In the genomic region with DNA sequence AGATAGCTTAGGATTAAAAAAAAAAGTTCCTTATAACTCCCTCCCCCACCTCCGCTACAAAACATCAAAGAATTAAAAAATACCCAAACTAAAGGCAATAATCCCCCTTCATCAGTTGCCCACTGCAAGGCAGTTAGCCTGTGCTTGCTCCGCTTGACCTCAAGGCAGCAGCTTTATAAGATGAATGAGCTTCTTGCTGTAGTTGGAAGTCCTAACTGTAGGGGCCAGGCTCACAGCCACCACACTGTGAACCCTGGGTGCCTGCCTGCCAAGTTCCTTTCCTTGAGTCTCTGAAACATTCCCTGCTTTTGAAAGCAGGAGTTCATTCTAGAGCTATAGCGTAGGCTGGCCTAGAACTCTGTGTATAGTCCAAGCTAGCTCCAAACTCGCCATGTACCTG, we compare ENCODE assay signal across 22 mouse cellular contexts.
DNase-seq lines count a peak whose midpoint lies in the region; ATAC-seq and TF ChIP-seq lines count a peak whose summit lies in the region.
"Had no signal": no experiment of that assay in that cellular context is flagged by ENCODE, and none has a peak within 500 bp of the region (broad histone marks: within the 10 kb centered on the region; RNA-seq: fewer than 3 reads in every experiment).

No protein-coding gene starts in this region.

- no peaks in the 10 kb centered on the region for H3K9me3 ChIP-seq in ES-E14 (ENCODE audit: control insufficient read depth, insufficient read depth, low read depth, low read length)
- H3K9me3 ChIP-seq in midbrain, embryonic 14.5 days (ENCODE audit: control insufficient read depth, low read length) = no peaks in the 10 kb centered on the region
- H3K9me3 ChIP-seq: embryonic facial prominence, embryonic 10.5 days; forebrain, embryonic 15.5 days; hindbrain, embryonic 13.5 days; limb, embryonic 12.5 days; liver, embryonic 13.5 days; neural tube, embryonic 15.5 days had no signal

- 95% methylated on average over 4 of the region's 4 CpGs for WGBS in midbrain, embryonic 14.5 days

- peak overlapping the region; percentile 35; the same call in 1 of the 2 replicates for H3K9ac ChIP-seq in ES-E14 (ENCODE audit: insufficient read depth, low read depth, low read length, poor library complexity, severe bottlenecking)
- H3K9ac ChIP-seq in midbrain, embryonic 14.5 days (replicated peaks; ENCODE audit: low read length) = no peak overlapping the region
- H3K9ac ChIP-seq: forebrain, embryonic 15.5 days; hindbrain, embryonic 13.5 days; limb, embryonic 12.5 days; liver, embryonic 13.5 days; lung, embryonic 14.5 days; neural tube, embryonic 15.5 days had no signal

- in situ Hi-C loops in ES-E14 (cut with MboI; ENCODE audit: low sequenced_read_pairs in 2 of 2, unreplicated experiment in 2 of 2) = no loop called here

- ATAC-seq in midbrain, embryonic 14.5 days (ENCODE audit: low FRiP score, low TSS enrichment) = no peak
- ATAC-seq: forebrain, embryonic 15.5 days had no signal

- no peak overlapping the region for H3K4me2 ChIP-seq in midbrain, embryonic 14.5 days (ENCODE audit: low read length)
- H3K4me2 ChIP-seq: forebrain, embryonic 15.5 days; hindbrain, embryonic 13.5 days; limb, embryonic 12.5 days; liver, embryonic 13.5 days; lung, embryonic 14.5 days; midbrain, embryonic 11.5 days; neural tube, embryonic 15.5 days had no signal

- DNase-seq in adrenal gland, postnatal 10 days = peak; percentile 36
- DNase-seq in adrenal gland, adult 8-10 months = no peak
- peak; percentile 10 to 37 for DNase-seq in kidney, postnatal 25 days
- DNase-seq in kidney, adult 11 months = no peak
- no peak for DNase-seq in ES-E14 (ENCODE audit: low read depth, low spot score)
- peak; percentile 27 for DNase-seq in lung, postnatal 36 days
- no peak for DNase-seq in midbrain, embryonic 14.5 days
- DNase-seq in frontal cortex, adult 2 months (ENCODE audit: extremely low spot score in 1 of 2, low spot score in 1 of 2) = no peak
- DNase-seq: cerebellum, adult 9-11 months; gastrocnemius, postnatal 14 days; heart, adult 11 months; kidney, adult 18-20 months; kidney, postnatal 36 days; layer of hippocampus, postnatal 36 days; liver, embryonic 13.5 days; lung, embryonic 14.5 days had no signal

- H3K36me3 ChIP-seq in ES-E14 (ENCODE audit: control insufficient read depth, insufficient read depth, low read length, poor library complexity, severe bottlenecking) = peaks cover 11% of the 10 kb centered on the region
- H3K36me3 ChIP-seq in midbrain, embryonic 14.5 days (ENCODE audit: control insufficient read depth, insufficient read depth, low read length) = no peaks in the 10 kb centered on the region
- H3K36me3 ChIP-seq: embryonic facial prominence, embryonic 10.5 days; forebrain, embryonic 15.5 days; hindbrain, embryonic 13.5 days; limb, embryonic 12.5 days; liver, embryonic 13.5 days; neural tube, embryonic 15.5 days had no signal

- H3K27me3 ChIP-seq in midbrain, embryonic 14.5 days (ENCODE audit: control insufficient read depth, insufficient read depth, low read length) = no peaks in the 10 kb centered on the region
- H3K27me3 ChIP-seq: forebrain, embryonic 15.5 days; hindbrain, embryonic 13.5 days; limb, embryonic 12.5 days; liver, embryonic 13.5 days; neural tube, embryonic 15.5 days had no signal

- H3K4me1 ChIP-seq in ES-E14 (ENCODE audit: control insufficient read depth in 2 of 2, insufficient read depth in 2 of 2, low read length in 2 of 2, poor library complexity in 1 of 2) = peaks cover 4 to 8% of the 10 kb centered on the region in 2 experiments
- H3K4me1 ChIP-seq in midbrain, embryonic 14.5 days (ENCODE audit: control insufficient read depth, insufficient read depth, low read length) = no peaks in the 10 kb centered on the region
- H3K4me1 ChIP-seq: embryonic facial prominence, embryonic 10.5 days; forebrain, embryonic 15.5 days; hindbrain, embryonic 13.5 days; liver, embryonic 13.5 days; neural tube, embryonic 15.5 days had no signal

- peak overlapping the region; percentile 95 to 96; a peak in 3 of 4 replicates for H3K4me3 ChIP-seq in ES-E14 (ENCODE audit: insufficient read depth in 1 of 2, low read depth in 1 of 2, low read length in 2 of 2, poor library complexity in 1 of 2, severe bottlenecking in 1 of 2)
- H3K4me3 ChIP-seq in midbrain, embryonic 14.5 days (replicated peaks; ENCODE audit: low read depth, low read length) = no peak overlapping the region
- H3K4me3 ChIP-seq: embryonic facial prominence, embryonic 10.5 days; forebrain, embryonic 15.5 days; hindbrain, embryonic 13.5 days; limb, embryonic 12.5 days; liver, embryonic 13.5 days; neural tube, embryonic 15.5 days had no signal

- no peak overlapping the region for H3K27ac ChIP-seq in ES-E14 (ENCODE audit: insufficient read depth, low read depth, low read length, poor library complexity, severe bottlenecking)
- H3K27ac ChIP-seq in midbrain, embryonic 14.5 days (replicated peaks; ENCODE audit: low read depth, low read length) = no peak overlapping the region
- H3K27ac ChIP-seq: embryonic facial prominence, embryonic 10.5 days; forebrain, embryonic 15.5 days; hindbrain, embryonic 13.5 days; limb, embryonic 12.5 days; liver, embryonic 13.5 days; neural tube, embryonic 15.5 days had no signal

TF ChIP-seq in ES-E14, 5 proteins besides CTCF, POLR2A, EP300 and RAD21:
- no peak for TF ChIP-seq HCFC1 (IDR thresholded peaks at IDR 0.05; ENCODE audit: borderline replicate concordance, insufficient read depth, low read length)
- TF ChIP-seq ZNF384 (IDR thresholded peaks at IDR 0.05; ENCODE audit: low read depth, low read length) = no peak
- no peak for TF ChIP-seq CHD2 (IDR thresholded peaks at IDR 0.05; ENCODE audit: low read depth, low read length)
- TF ChIP-seq MAFK (IDR thresholded peaks at IDR 0.05; ENCODE audit: insufficient read depth, low read depth, low read length) = no peak
- TF ChIP-seq ZC3H11A (IDR thresholded peaks at IDR 0.05; ENCODE audit: borderline replicate concordance, low read depth, low read length) = no peak

Comparison
In these comparisons a context has a peak if more than half of its experiments do, and no peak if none do; other contexts are left out.
1. DNase-seq: peak in adrenal gland, postnatal 10 days (single experiment), kidney, postnatal 25 days (2 of 2) and lung, postnatal 36 days (single experiment); none in adrenal gland, adult 8-10 months (single experiment), kidney, adult 11 months (single experiment), ES-E14 (single experiment), midbrain, embryonic 14.5 days (single experiment) and frontal cortex, adult 2 months (0 of 2).